Mouse (Mus musculus): ENCODE measurements around the gene Ggt1.
"Not testable (repeated sequence)": the region's sequence is repeated elsewhere in the genome, so short reads cannot be mapped to it uniquely, and the experiment has no call there.

The Ggt1 gene

DNA sequence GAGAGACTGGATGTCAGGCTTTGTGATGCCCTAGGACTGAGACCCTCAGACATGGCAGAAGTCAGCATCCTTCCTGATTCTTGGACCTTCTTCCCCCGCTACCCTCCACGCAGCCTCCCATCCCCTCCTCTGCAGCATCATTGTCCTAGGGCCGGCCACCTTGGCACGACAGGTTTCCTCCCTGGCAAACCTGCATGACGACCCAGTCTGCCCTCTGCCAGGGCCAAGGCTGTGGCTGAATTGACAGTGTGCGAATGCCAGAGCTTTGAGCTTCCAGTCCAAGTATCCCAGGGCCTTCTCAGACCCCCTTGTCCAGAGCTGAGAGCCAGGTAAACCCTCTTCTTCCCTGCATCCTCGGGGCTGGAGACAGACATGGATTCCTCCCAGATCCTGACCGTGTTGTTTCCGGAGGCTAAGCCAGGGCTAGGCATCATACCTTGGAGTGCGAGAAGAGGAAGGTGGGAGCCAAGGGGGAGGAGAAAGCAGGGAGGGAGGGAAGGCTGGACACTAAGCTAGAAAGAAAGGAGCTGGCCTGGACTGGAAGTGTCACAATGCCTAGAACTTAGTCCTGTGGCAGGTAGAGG is at the start of gene Ggt1:
Ggt1 (plus strand) TSS at position 534 of the 584 bp plus-strand sequence.
- DNase-seq = peak; percentile 50

- DNase-seq = no peak
Observed at GRCm38 (mm10) chr10:75511897-75512296, 49.5 kb upstream of the Ggt1 start.

GRCm38 (mm10) chr10:75512796-75513195 is 48.6 kb upstream of the Ggt1 start:
- no peak for DNase-seq

- DNase-seq = no peak
Observed at GRCm38 (mm10) chr10:75513306-75514067, 47.9 kb upstream of the Ggt1 start.

- no peak for DNase-seq
Observed at GRCm38 (mm10) chr10:75514361-75514760, 47.0 kb upstream of the Ggt1 start.

GRCm38 (mm10) chr10:75515216-75516037 is 46.0 kb upstream of the Ggt1 start:
- no peak for DNase-seq

GRCm38 (mm10) chr10:75516038-75516723 is 45.2 kb upstream of the Ggt1 start:
- no peak for DNase-seq

- DNase-seq = no peak
Observed at GRCm38 (mm10) chr10:75516724-75517072, 44.7 kb upstream of the Ggt1 start.

DNA sequence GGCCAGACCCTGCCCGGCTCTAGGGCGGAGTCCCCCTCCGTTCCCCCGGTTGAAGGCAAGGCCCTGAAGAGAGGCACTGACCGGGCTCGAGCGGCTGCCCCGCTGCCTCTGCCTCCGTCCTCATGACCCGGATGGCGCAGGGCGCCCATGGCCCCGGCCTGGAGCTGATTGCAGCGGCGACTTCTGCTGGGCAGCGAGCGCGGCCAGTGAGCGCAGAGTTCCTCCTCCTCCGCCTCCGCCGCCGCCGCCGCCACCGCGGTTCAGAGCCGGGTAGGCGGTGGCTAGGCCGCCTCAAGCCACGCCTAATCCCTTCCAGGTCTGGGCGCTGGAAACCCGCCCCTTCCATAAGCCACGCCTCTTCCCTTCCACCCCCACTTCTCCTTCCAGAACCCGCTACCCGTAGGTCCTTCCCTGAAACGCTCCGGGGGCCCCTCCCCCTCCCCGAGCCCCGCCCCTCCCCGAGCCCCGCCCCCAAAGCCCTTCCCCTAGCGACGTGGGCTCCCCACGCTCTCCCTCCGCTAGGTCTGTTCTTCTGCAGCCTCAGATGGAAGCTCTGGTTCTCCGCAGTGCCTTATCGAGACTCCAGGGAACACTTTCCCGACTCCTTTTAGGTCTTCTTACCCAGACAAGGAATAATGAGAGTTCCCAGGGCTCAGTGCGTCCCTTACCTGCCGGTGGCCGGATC is 44.2 kb upstream of the Ggt1 start, which contains the start of gene Snrpd3:
Snrpd3 (plus strand) TSS at position 479 of the 685 bp plus-strand sequence.
- DNase-seq = peak; percentile 95

- DNase-seq = peak; percentile 98
Observed at GRCm38 (mm10) chr10:75517758-75518143, 43.7 kb upstream of the Ggt1 start, which contains the start of gene Gucd1. Gucd1 (minus strand) TSS chr10:75517972.

DNA sequence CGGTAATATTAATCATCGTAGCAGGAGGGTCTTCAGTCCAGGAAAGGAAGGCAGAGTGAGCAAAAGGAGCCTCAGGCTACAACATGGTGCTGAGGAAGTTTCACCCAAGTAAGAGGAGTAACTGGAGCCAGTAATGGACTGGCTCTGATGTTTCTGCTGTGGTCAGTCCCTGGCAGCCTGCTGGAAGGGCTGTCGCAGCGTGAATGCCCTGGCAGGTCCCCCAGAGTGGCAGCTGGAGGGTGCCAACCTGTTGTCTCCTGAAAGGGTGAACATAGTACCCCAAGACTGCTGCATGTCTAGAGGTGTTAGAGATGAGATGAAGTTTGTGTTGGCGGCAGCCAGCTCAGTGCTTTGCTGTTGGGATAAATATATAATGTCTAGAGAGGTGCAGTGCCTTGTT is 40.8 kb upstream of the Ggt1 start:
- DNase-seq = no peak

DNA sequence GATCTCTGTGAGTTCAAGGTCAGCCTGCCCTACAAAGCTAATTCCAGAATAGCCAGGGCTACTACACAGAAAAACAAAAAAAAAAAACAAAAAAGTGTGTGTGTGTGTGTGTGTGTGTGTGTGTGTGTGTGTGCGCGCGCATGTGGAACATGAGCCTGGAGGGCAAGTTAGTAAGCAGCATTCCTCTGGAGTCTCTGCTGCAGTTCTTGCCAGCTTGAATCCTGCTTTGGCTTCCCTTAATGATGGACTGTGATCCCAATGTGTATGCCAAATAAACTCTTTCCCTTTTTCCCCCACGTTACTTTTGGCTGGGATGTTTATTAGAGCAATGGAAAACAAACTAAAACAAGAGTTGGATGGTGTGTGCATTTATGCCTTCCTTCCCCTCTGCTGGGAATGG is 39.8 kb upstream of the Ggt1 start:
- no peak for DNase-seq

DNA sequence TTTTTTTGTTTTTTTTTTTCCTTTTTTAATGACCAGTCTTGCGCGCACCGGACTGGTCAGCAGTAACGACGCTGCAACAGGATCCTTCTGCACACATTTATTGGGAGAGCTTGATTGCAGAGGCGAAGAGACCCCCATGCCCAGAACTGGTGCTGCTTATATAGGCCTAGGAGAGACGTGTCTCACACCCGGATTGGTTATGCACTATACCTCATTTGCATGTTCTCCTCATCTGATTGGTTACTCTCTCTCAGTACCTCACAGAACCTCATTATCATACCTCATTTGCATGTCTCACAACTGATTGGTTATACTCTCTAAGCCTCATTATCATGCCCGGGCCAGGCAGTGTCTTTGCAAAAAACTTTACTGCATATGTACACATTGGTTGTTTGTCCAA is 36.0 kb upstream of the Ggt1 start:
- DNase-seq = not testable (repeated sequence)

- DNase-seq = no peak
Observed at GRCm38 (mm10) chr10:75530322-75530721, 31.1 kb upstream of the Ggt1 start.

DNA sequence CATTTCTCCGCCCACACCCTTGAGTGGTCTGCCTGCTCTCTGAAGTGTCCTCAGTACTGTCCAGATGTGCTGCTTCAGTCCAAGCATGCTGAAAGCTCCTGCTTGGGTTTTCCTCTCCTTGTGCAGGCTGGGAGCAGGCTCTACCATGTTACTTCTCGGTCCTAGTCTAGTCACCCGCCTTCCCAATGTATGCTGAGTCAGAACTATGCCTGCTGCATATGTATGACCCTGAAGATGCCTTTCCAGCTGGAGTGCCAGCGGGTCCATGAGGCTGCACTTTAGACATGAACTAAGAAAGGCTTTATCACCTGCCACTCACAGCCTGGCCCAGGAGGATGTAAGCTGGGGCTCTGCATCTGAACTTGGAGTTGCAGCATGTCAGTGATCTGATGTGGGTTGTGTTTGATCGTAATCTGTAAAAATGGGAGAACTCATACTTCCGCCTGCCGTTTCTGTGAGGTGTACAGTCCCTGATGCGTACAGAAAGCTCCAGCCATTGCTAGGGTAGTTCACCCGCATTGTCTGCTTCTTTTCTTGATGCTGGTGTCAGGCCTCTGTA is 29.8 kb upstream of the Ggt1 start:
- no peak for DNase-seq

- no peak for DNase-seq
Observed at GRCm38 (mm10) chr10:75534216-75534615, 27.2 kb upstream of the Ggt1 start.

- DNase-seq = no peak
Observed at GRCm38 (mm10) chr10:75534934-75535333, 26.5 kb upstream of the Ggt1 start.

- no peak for DNase-seq
Observed at GRCm38 (mm10) chr10:75535423-75535822, 26.0 kb upstream of the Ggt1 start.

DNA sequence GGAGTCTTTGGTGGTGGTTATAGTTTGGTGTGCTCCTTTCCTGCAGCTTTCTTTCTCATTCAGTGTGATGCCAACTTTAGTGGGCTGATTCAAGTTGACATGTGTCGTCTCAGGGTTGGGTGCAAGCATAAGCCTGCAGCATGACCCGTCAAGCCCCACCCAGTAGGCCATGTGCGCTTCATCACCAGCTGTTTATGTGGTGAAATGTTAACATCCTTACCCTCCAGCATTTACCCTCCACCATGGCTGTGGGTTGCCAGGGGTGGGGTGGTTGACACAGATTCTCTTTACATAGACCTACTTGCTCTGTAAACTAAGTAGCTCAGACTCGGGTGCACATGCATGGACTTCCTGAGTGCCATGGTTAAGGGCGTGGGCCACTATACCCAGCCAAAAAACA is 25.3 kb upstream of the Ggt1 start:
- DNase-seq = no peak

- DNase-seq = no peak
Observed at GRCm38 (mm10) chr10:75547901-75548300, 13.5 kb upstream of the Ggt1 start.

- no peak for DNase-seq
Observed at GRCm38 (mm10) chr10:75548486-75548885, 12.9 kb upstream of the Ggt1 start.

- DNase-seq = no peak
Observed at GRCm38 (mm10) chr10:75549886-75550285, 11.5 kb upstream of the Ggt1 start.
